Mouse (Mus musculus) CD4-positive, CD25-positive, alpha-beta regulatory T cell, adult 4 months (primary cell): ENCODE data around the gene Tshz3. TPM values are rescaled to one million over a fixed set of nuclear protein-coding genes. Genes with fewer than 3 reads are reported as not detected.

Experiments used
- ATAC-seq: one replicate; pipeline ENCODE4 v1.8.0; 2017
- polyA plus RNA-seq, 2 experiments: library from polyadenylated mRNA; unstranded; fragments of 100-300 nt; shearing (Covaris generic); gene quantifications; one replicate each; pipeline ENCODE4 v1.2.1; 2017

Tshz3 gene
- polyA plus RNA-seq, 2 experiments from 2014 or later = not detected

DNA sequence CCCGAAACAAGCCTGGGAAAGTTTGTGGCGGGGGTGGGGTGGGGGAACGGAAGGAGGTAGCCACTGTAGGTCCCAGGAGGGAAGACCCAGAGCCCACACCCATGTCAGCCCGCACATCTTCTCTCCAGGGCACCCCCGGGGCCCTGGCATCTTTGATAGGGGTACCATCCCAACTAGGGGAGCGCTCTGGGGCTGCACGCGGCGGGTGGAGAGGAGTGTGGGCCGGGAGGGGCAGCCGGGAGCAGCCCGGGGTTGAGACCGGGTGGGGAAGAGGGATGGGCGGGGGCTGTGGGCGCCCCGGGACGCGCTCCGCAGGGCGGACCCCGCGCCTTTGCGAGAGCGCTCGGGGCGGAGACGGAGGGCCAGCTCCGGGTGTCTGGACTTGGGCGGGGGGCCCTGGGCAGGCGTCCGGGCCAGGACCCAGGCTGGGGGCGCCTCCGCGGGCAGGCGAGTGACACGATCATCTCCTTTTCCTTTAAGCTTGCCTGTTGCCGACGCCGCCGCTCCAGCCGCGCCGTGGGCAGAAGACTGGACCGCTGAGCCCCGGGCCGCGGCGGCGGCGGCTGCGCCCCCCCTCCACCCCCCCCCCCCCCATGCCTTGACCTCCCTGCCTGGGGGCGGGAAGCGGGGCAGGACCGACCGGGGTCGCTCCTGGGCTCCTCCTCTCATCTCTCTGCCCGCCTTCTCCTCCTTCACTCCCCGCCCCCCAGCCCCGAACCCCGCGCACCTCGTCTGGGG is 631 bp upstream of the Tshz3 start:
- ATAC-seq = no peak

DNA sequence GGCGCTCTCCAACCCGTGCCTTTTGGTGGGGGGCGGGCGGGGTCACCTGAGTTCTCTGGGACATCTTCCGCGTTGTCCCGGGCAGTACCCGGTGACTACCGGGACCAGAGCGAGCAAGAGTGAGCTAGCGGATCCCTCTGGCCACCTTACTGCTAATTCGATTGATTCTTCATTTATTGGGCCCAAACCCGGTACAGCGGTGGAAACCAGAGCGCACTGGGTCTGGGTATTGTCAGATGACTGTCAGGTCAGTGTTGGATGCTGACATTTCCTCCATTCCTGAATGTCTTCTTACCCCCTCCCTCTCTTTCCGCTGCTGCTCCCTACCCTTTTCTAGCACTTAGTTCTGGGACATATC is 650 bp downstream of the Tshz3 start:
- ATAC-seq = no peak

DNA sequence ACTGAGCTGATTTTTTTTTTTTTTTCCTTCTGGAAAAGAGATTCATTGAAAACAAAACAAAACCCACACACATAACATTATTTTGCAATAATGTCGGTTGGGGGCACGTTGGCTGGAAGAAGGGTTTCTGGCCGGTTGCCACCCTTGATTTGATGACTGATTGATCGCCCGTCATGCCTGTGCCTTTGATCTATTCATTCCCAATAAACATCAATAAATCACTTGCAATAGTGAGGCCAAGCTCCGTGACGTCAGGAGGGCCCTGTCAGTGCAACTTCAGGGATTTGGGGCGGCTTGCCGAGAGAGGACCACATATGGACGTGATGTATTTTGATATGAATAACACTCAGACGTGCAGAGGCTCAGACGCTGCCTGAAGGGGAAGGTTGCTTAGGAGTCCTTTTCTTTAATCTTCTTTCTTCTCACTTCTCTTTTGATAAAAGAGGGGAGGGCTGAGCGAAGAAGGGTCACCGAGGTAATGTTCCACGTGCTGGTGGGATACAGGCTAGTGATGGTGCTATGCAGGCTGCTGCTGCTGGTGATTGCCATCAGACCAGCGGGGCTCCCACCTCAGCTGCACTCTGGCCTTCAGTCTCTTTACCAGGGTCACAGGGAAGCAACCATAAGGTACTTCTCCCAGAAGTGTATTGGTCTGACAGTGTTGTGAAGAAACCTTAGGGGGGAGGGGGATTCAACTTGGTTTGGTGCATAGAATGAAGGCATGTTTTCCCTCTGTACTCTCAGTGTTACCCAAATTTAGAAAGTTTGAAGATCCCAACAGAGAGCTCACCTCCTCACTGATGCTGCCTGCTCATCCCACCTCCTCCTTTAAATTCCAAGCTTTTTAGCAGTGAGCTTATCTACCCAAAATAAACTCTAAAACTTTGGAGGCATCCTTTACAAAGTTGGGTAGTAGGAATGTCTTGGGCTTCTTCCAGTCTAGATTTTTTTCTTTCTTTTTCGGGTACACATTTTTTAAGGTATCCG is 1.4 kb downstream of the Tshz3 start:
- ATAC-seq = no peak

DNA sequence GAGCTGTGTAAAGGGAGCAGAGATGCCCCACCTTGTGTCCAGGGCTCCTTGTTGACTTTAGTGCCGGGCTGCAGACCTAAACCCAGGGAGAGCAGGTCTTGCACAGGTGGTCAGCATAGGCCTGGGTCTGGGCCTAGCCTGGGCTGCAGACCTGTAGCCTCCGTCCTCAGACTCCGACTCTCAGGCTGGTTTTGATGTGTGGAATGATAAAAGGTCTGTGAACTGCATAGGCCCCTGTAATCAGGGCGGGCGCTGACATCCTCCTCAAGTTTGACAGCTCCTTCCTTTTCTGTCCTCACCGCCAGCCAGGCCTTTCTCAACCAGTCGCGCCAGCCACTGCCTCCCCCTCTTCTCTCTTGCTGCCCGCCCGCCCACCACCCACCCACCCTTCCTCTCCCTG is 8.7 kb downstream of the Tshz3 start:
- no peak for ATAC-seq

DNA sequence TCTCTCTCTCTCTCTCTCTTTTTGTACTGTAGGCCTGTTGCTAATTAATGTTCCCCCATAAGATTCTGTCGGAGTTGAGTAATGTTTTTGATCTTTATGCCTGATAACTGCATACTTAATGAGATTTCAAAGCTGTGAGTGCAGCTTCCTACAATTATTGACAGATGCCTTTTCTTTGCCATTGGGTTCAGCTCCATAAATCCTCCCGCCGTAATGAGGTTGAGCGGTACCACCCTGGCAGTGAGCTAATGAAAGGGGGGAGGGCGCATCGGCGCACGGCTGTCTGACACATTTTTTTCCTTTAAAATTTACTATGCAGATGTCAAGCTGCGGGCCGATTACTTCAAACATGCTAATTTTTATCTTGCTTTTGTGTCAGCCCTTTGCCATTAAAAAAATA is 9.3 kb downstream of the Tshz3 start:
- ATAC-seq = no peak

DNA sequence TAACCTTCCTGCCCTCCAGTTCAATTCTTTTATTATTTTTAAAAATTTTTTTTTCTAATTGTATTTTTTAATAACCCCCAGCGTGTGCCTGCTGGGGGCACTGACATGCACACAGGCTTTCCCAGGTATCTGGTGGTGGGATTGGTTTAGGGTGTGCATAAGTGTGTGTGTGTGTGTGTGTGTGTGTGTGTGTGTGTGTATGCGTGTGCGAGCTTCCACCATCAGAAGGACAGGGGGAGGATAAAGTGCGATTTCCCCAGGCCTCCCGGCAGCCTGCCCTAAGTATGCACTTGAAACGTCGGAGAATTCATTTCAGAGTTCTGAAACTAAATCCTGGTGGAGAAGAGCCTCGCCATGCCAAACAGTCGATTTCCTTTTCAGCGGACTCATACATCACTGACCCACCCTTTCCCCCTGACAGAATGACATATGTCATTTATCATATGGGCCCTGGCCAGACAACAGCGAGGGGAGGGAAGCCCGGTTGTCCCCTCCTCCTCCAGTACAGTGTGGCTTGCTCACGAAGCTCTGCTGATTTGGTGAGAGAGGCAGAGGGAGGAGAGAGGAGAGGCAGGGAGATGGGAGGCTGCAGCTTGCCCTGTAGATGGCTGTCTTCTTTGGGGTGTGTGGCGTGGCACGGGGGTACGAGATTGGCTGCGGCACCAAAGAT is 9.9 kb downstream of the Tshz3 start:
- ATAC-seq = no peak

DNA sequence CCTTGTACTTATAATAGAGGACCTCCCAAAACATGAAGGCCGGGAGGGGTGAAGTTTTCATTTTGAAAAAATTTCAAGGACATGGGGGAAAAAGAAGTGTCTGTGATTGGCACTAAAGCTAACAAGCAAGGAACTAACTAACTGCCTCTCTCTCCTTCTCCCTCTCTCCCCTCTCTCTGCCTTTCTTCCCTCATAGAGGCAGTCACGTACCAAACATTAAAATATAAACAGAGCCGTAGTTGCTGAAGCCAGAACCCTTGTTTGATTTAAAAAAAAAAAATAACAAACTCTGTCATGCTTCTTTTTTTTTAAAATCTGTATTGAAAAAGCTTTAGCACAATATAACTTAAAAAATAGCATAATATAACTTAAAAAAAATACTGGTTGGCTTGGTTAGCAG is 10.9 kb downstream of the Tshz3 start:
- ATAC-seq = no peak

DNA sequence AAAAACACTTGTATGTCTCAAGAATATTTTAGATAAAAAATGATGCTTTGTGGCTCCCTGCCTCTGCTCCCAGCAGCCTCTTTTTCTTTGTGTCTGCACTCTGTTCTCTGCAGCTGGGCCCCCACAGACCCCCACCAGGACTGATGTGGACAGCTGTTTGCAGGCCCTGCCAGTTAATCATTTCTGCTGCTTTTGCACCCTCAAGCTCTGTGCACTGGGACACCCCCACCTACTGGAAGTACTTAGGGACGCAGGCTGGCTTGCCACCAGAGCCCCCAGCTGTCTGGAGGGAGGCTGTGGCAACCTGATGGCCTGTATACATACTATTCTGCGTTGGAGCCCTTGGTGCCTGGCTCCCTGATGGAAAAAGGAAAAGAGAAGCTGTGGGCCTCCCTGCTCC is 11.3 kb downstream of the Tshz3 start:
- no peak for ATAC-seq

DNA sequence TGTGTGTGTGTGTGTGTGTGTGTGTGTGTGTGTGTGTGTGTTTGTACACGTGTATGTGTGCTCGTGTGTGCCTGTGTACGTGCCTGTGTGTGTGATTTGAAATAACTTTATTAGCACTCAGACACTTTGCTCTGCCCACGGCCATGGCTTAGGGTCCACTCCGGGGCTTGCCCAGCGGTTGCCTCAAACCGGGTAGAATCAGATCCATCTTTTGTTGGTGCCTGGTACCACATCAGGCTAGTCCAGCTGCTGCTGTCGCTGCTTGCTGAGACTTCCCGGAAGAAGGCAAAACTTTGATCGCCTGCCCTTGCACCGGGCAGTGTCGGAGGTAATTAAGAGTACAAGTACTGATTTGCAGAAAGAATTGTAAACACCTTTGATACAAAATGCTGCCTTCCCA is 12.1 kb downstream of the Tshz3 start:
- no peak for ATAC-seq

DNA sequence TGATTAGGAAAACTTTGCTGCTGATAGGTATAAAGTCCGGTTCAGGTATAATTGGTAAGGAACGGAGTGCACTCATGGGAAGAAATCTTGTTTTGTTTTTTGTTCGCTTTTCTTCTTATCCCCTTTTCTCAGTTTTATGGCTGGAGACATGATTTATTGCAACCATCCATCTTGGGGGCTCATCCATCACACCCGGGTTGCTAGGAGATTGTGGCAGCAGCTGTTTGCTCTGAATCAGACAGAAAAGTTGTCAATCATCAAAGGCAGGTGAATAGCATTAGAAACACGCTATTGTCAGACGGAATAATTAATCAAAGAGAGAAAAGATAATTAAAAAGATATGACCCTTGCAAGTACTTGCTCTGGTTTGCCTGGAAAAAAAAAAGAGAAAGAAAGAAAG is 12.5 kb downstream of the Tshz3 start:
- ATAC-seq = no peak

DNA sequence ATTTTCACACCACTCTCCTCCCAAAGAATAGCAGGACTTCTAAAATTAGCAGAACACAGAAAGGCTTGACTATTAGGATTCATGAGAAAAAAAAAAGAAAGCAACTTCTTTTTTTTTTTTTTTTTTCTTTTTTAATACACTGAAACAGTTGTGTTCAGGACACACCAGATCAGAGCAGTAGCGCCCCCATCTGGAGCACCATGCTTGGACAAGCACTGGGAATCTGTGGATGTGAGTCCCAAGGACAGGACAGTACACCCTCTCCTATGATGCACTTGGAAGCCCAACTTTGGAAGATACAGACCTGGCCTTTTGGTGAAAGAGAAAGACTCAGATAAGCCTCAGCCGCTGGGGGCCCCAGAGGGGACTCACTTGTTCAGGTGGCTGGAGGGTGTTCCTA is 13.8 kb downstream of the Tshz3 start:
- ATAC-seq = no peak

DNA sequence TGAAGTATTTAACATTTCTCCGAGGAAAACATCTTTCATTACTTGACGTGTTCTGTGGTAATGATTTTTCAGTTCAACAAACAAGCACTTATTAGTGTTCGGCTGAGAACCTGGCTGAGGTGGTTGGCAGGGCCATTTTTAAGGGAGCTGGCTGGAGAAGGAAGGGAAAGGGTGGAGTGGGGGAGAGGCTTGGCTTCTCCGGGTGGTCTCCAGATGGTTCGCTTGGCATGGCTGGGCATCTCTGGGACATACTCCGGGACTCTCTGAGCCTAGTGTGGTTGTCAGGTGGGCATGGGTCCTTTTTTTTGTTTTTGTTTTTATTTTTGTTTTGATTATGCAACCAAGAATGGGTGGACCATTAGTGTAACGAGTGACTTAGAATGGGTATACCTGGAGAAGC is 16.4 kb downstream of the Tshz3 start:
- ATAC-seq = no peak

DNA sequence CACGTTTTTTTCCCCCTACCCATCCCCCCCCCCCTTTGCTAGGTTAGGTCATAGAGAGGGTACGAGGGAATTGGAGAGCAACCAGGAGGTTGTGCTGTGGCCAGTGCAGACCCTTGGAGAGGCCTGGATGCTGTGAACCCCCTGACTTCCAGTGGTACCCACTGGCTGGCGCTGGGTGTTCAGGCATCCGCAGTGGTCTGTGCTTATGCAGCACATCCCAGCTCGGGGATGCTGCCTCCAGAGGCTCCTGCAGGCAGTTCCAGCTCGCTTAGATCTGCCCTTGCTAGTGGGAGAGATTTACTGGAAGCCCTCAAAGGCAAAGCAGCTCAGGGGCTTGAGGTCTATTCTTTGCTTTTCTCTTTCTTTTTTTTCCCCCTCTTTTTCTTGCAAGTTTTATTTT is 19.3 kb downstream of the Tshz3 start:
- no peak for ATAC-seq

DNA sequence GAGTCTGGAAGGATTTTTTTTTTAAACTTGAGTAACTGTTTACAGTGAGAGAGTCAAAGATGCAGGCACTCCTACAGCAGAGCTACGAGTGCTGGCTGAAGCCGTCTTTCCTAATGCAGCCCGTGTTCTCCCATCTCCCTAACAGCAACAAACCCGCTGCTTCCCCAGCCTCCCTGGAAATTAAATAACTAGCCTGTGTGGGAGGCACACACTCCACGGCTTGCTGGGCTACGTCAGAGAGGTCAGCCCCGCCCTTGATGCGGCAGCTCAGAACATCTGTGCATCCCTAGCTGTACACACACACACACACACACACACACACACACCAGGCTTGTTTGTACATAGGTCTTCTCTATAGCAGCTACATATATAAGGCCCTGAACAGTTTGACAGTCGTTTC is 22.9 kb downstream of the Tshz3 start:
- no peak for ATAC-seq

DNA sequence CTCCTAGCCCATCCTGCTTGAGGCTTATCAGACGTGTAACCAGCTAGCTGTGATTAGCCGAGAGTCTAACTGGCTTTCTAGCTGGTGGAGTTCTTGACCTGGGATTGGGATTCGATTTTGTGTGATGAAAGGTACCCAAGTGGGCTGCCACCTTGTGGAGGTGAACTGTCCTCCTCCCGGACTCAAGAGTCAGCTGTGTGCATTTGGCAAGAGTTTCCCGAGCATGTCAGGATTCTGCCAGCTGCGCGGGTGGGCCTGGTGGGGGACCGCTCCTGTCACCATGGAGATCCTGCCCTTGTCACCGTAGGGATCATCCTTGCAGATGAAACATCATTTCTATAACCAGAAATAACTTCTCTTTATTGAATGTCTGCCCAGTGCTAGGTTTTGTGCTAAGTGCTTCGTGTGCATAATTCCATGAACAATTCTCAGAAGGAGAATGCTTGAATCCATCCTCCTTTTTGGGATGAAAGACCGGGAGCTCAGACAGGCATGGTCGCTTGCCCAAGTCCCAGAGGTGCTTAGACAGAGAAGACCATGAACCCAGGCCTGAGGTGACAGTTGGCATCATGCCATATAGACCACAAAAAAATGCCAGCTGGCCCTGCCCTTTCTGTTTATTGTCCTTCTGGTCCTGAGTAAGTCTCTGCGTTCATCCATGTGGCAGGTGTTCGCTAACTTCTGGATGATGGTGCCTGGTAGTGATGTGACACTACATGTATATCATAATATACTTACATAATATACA is 38.6 kb downstream of the Tshz3 start:
- no peak for ATAC-seq

DNA sequence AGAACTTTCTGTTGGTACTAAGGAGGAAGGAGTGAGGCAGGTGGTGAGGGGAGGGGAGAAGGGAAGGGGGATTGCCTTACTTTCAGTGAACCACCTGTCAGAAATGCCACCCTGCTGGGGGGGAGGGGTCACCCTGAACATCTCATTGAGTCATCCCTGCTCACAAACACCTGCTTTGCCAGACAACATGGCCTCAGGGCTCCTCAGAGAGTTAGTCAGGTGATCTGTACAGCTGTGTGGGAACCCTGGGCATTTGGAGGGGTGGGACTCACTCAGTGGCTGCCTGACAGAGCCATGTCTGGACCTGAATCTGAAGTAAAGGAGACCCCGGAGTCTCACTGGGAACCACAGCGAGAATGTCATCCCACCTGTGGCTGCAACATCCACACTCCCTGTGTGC is 53.6 kb downstream of the Tshz3 start:
- ATAC-seq = no peak

DNA sequence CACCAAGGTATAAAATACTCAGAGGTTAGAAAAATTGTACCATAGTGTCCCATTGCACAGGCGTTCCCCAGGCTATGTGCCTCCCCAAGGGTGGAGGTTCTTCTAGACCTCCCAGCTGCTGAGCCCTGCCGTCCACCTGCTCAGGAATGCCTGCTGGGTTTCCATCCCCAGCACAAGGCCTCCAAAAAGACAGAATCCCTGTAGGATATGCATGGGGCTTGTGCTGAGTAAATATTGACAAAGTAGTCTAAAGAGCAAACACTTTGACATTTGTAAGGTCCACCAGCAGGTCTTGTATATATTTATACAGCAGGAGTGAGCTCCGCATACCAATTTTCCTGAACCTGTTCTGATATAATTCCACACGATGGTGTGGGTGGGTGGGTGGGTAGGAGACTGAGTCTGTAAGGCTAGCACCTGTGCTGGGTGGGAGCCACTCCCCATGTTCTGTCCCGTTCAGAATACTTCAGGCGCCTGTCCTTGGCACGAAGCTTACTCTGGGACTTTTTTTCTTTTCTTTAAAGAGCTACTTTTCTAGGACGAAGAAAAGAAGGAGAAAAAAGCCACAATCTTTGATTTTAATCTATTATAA is 69.7 kb downstream of the Tshz3 start:
- no peak for ATAC-seq

DNA sequence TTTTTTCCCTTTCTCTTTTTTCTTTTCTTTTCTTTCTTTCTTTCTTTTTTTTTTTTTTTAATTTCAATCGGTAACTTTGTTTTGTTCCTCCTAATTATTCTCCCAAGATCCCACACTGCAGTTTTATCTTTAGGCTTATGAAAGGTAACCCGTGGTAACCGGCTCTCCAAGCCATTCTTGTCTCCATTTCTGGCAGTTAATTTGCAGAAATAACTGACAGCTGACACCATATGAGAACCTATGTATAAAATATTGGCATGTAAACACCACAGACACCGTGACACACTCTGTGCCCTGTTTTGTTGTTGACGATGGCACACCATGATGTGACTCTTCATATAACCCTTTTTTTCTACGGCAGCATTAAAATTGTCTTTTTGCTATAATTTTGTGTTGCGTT is 75.2 kb downstream of the Tshz3 start:
- ATAC-seq = no peak

DNA sequence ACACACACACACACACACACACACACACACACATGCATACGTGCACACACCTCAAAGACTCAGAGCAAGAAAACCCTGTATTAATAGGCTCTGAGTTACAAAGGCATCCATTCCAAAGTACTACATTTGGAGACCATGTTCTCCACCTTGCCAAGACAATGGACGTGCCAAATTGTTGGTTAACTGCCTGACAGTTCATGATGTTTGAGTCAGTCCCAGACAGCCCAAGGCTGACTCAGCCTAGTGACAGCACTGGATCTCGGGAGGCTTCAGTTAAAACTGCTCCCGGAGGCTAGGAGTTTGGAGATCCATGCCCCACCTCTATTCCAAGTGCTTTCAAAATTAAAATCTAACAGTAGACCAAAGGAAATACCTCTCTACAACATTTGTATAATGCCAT is 79.0 kb downstream of the Tshz3 start:
- ATAC-seq = no peak

DNA sequence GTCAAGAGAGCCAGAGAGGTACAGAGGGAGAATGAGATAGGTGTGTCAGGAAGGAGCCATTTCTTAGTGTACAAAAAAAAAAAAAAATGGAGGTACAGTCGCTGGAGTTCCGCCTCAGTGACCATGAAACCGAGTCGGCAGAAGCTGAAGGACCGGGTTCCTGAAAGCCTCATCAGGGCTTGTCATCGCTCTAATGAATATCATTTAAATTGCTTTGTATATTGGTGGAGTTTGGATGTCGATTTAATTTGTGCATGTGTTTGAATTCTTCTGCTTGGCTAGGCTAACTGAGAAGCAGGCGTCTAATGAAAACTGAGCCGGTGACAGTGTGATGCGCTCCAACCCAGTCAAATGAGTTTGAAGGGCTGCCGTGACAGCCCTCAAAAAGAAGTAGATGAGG is 80.5 kb downstream of the Tshz3 start:
- no peak for ATAC-seq

DNA sequence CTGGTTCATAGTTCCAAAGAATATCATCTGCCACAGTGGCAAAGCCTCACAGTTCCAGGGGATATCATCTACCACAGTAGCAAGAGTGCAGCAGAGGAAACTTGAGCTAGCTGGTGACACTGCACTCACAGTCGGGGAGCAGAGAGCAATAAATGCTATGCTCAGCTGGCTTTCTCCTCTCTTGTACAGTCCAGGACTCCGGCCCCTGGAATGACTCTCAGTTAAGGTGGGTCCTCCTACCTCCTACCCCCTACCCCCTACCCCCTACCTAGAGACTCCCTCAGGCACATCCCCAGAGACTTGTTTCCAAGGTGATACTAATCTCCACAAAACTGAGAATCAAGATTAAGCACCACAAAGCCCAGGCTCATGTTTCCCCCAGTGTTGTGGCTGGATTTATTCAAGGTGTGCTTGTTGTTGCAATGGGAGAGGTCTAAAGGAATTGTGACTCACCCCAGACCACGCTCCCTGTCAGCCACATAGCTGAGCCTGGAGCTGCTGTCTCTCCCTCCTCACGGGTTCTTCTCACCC is 86.4 kb downstream of the Tshz3 start:
- no peak for ATAC-seq
